Mouse (Mus musculus) myocyte (in vitro differentiated cells): ENCODE data around the gene Cd177. TPM values are rescaled to one million over a fixed set of nuclear protein-coding genes. Genes with fewer than 3 reads are reported as not detected.
"Not testable (repeated sequence)": the region's sequence is repeated elsewhere in the genome, so short reads cannot be mapped to it uniquely, and the experiment has no call there.

Source experiments
- H3K27me3 ChIP-seq: one replicate; pipeline ENCODE4 v1.6.1; 2011; ENCODE audit not compliant: control insufficient read depth, insufficient read depth, insufficient read length
- H3K36me3 ChIP-seq: one replicate; pipeline ENCODE4 v1.6.1; 2011; ENCODE audit not compliant: control insufficient read depth, insufficient read depth
- H3K4me2 ChIP-seq: one replicate; pipeline ENCODE4 v1.6.1; 2011; ENCODE audit warnings: low read depth, control low read depth
- H3K4me3 ChIP-seq: one replicate; pipeline ENCODE4 v1.5.1; 2011; ENCODE audit warnings: mild to moderate bottlenecking, control low read depth, moderate library complexity
- H3K79me2 ChIP-seq: one replicate; pipeline ENCODE4 v1.6.1; 2011; ENCODE audit not compliant: control insufficient read depth, insufficient read depth
- H3ac ChIP-seq: one replicate; pipeline ENCODE4 v1.6.1; 2011; ENCODE audit not compliant: control insufficient read depth, insufficient read length
- CEBPB ChIP-seq: IDR thresholded peaks from 2 replicates; pipeline ENCODE4 v1.6.1; 2011; ENCODE audit warnings: mild to moderate bottlenecking, moderate library complexity; ENCODE audit not compliant: poor library complexity, insufficient read depth, severe bottlenecking
- E2F4 ChIP-seq: IDR thresholded peaks from one replicate; pipeline ENCODE4 v1.6.1; 2011; ENCODE audit warnings: mild to moderate bottlenecking, control low read depth, moderate library complexity; ENCODE audit not compliant: insufficient read depth
- MAX ChIP-seq: IDR thresholded peaks from one replicate; pipeline ENCODE4 v1.6.1; 2011; ENCODE audit warnings: low read depth, mild to moderate bottlenecking, control low read depth
- MYOD1 ChIP-seq, 3 experiments: IDR thresholded peaks; one replicate each; pipeline ENCODE4 v1.6.1; 2011; ENCODE audit warnings: control low read depth in 2 of 3, low read depth in 2 of 3, mild to moderate bottlenecking in 2 of 3, moderate library complexity in 1 of 3; ENCODE audit not compliant: insufficient read length in 2 of 3, control insufficient read depth in 1 of 3
- MYOG ChIP-seq, 3 experiments: IDR thresholded peaks; one replicate each; pipeline ENCODE4 v1.6.1; 2011; ENCODE audit warnings: control low read depth in 2 of 3, low read depth in 2 of 3, mild to moderate bottlenecking in 2 of 3; ENCODE audit not compliant: insufficient read length in 2 of 3, control insufficient read depth in 1 of 3, insufficient read depth in 1 of 3
- POLR2A ChIP-seq: IDR thresholded peaks from one replicate; pipeline ENCODE4 v1.6.1; 2011; ENCODE audit warnings: low read depth, mild to moderate bottlenecking, control low read depth, moderate library complexity; ENCODE audit not compliant: insufficient read length
- POLR2AphosphoS2 ChIP-seq: IDR thresholded peaks from one replicate; pipeline ENCODE4 v1.6.1; 2011; ENCODE audit warnings: low read depth, control low read depth; ENCODE audit not compliant: insufficient read length
- REST ChIP-seq: IDR thresholded peaks from one replicate; pipeline ENCODE4 v1.6.1; 2011; ENCODE audit warnings: mild to moderate bottlenecking, control low read depth, moderate library complexity; ENCODE audit not compliant: insufficient read depth, insufficient read length
- SRF ChIP-seq: IDR thresholded peaks from one replicate; pipeline ENCODE4 v1.6.1; 2011; ENCODE audit warnings: low read depth; ENCODE audit not compliant: control insufficient read depth, insufficient read length
- TCF12 ChIP-seq: IDR thresholded peaks from one replicate; pipeline ENCODE4 v1.6.1; 2011; ENCODE audit warnings: mild to moderate bottlenecking, control low read depth; ENCODE audit not compliant: poor library complexity, insufficient read depth, severe bottlenecking
- TCF3 ChIP-seq: IDR thresholded peaks from one replicate; pipeline ENCODE4 v1.6.1; 2011; ENCODE audit warnings: low read depth, control low read depth; ENCODE audit not compliant: insufficient read length
- USF1 ChIP-seq: IDR thresholded peaks from one replicate; pipeline ENCODE4 v1.6.1; 2011; ENCODE audit warnings: low read depth, mild to moderate bottlenecking, control low read depth, moderate library complexity
- polyA plus RNA-seq: library from polyadenylated mRNA; unstranded; fragments of >200 nt; fragmentation: generic; extraction: Trizol; gene quantifications from one replicate; pipeline ENCODE4 v1.2.1, GENCODE M21; 2012; ENCODE audit warnings: missing spikeins

Cd177 gene
- polyA plus RNA-seq, 1 experiment = not detected

DNA sequence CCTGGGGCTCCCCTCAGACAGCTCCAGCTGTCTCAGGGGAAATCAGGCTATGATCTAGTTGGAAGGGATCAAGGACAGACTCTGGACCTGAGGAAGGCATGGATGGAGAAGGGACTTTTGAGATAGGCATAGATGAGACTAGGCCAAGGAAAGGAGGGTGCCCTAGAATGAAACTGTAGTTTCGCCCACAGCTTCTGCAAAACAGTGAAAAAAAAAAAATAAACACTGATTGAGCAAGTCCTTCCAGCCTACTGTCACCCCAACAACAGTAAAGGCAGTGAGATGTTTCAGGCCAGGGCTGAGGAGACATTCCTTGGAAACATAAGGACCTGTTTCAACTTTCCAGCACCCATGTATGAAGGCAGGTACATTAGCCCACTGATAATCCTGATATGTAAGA, 1.6 kb downstream of the Cd177 start:
- peaks cover 68% of the 10 kb centered on the region for H3K27me3 ChIP-seq
- H3K36me3 ChIP-seq = no peaks in the 10 kb centered on the region
- no peak for TF ChIP-seq MAX
- TF ChIP-seq USF1 = no peak
- no peak for TF ChIP-seq REST
- TF ChIP-seq TCF3 = no peak
- no peak for TF ChIP-seq E2F4
- no peak for TF ChIP-seq TCF12
- TF ChIP-seq SRF = no peak
- TF ChIP-seq MYOD1 (IDR thresholded peaks at IDR 0.05; ENCODE audit: control insufficient read depth in 1 of 3, insufficient read length in 2 of 3, low read depth in 2 of 3) = no peak
- no peak for TF ChIP-seq POLR2A
- TF ChIP-seq MYOG (IDR thresholded peaks at IDR 0.05; ENCODE audit: control insufficient read depth in 1 of 3, insufficient read depth in 1 of 3, insufficient read length in 2 of 3, low read depth in 2 of 3) = no peak
- TF ChIP-seq POLR2AphosphoS2 = no peak
- no peak for TF ChIP-seq CEBPB
- H3ac ChIP-seq = no peak overlapping the region
- H3K4me3 ChIP-seq = no peak overlapping the region
- no peak overlapping the region for H3K4me2 ChIP-seq
- no peaks in the 10 kb centered on the region for H3K79me2 ChIP-seq

DNA sequence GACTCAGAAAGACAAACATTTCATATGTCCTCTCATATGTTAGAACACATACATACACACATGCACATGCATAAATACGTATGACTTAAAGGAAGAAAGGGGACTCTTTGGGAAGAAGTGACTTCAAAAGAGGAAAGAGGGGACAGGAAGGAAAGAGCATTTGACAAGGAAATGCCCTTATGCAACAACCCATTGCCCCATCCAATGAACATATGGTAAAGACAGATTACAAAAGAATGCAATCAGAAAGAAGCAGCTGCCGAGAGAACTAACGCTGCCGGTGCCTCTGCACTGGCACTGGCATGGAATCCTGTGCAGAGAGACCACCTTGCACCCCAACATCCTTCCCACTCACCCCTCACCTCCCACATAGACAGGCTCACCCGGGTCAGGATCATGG, 6.6 kb downstream of the Cd177 start:
- Histone ChIP-seq H3K27me3 (peaks cover 48% of the 10 kb centered on the region), H3K4me3 (no peak overlapping the region), H3K4me2 (no peak overlapping the region), H3K36me3 (no peaks in the 10 kb centered on the region), H3K79me2 (no peaks in the 10 kb centered on the region), H3ac (no peak overlapping the region)
- no peak for TF ChIP-seq E2F4
- no peak for TF ChIP-seq MYOG (IDR thresholded peaks at IDR 0.05; ENCODE audit: control insufficient read depth in 1 of 3, insufficient read depth in 1 of 3, insufficient read length in 2 of 3, low read depth in 2 of 3)
- TF ChIP-seq TCF3 = no peak
- TF ChIP-seq MAX = no peak
- no peak for TF ChIP-seq TCF12
- no peak for TF ChIP-seq SRF

DNA sequence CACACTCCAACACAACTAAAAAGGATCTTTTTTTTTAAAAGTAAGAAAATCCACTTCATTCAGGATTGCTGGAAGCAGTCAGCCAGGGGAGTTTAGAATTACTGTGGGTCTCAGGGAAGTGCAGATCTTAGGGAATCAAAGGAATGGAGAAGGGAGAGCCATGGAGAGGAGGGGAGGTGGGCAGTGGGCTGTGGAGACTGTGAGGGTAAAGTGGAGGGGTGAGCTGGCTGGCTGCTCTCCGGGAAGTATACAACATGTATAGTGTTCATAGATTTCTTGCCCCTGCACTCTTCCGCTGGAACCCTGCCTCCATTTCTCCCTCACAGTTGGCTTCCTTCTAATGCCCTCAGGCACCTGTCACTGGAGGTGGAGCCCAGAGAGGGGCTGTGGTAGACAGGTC, 8.5 kb downstream of the Cd177 start:
- H3K4me2 ChIP-seq = no peak overlapping the region
- TF ChIP-seq TCF12 (no peak), REST (no peak), MYOD1 (IDR thresholded peaks at IDR 0.05; ENCODE audit: control insufficient read depth in 1 of 3, insufficient read length in 2 of 3, low read depth in 2 of 3) (no peak), USF1 (no peak), MYOG (IDR thresholded peaks at IDR 0.05; ENCODE audit: control insufficient read depth in 1 of 3, insufficient read depth in 1 of 3, insufficient read length in 2 of 3, low read depth in 2 of 3) (no peak), POLR2A (no peak), E2F4 (no peak), TCF3 (no peak), SRF (no peak)
- H3ac ChIP-seq = no peak overlapping the region
- H3K27me3 ChIP-seq = peaks cover 33% of the 10 kb centered on the region
- no peaks in the 10 kb centered on the region for H3K79me2 ChIP-seq
- no peaks in the 10 kb centered on the region for H3K36me3 ChIP-seq
- H3K4me3 ChIP-seq = no peak overlapping the region

DNA sequence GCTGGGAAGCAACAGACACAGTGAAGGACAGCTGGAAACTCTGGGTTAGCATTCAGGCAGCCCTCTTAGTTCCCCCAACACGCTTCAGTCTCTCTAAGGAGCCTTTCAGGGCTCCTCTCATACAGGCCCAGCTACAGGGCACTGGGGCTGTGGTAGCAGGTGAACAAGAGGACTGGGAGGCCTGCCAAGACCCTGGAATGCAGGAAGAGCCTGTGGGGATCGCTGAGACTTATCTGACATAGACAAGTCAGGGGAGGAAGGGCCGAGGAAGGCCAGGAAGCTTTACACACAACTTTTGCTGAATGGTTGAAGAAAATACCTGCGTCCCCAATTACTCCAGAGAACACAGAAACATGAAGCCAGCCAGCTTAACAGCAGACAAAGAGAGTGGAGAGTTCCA, 9.4 kb downstream of the Cd177 start:
- Histone ChIP-seq H3K4me2 (no peak overlapping the region), H3K4me3 (no peak overlapping the region), H3K36me3 (no peaks in the 10 kb centered on the region), H3K79me2 (no peaks in the 10 kb centered on the region), H3ac (no peak overlapping the region), H3K27me3 (peaks cover 31% of the 10 kb centered on the region)
- TF ChIP-seq POLR2A = no peak
- no peak for TF ChIP-seq MAX
- no peak for TF ChIP-seq POLR2AphosphoS2
- TF ChIP-seq TCF12 = no peak

DNA sequence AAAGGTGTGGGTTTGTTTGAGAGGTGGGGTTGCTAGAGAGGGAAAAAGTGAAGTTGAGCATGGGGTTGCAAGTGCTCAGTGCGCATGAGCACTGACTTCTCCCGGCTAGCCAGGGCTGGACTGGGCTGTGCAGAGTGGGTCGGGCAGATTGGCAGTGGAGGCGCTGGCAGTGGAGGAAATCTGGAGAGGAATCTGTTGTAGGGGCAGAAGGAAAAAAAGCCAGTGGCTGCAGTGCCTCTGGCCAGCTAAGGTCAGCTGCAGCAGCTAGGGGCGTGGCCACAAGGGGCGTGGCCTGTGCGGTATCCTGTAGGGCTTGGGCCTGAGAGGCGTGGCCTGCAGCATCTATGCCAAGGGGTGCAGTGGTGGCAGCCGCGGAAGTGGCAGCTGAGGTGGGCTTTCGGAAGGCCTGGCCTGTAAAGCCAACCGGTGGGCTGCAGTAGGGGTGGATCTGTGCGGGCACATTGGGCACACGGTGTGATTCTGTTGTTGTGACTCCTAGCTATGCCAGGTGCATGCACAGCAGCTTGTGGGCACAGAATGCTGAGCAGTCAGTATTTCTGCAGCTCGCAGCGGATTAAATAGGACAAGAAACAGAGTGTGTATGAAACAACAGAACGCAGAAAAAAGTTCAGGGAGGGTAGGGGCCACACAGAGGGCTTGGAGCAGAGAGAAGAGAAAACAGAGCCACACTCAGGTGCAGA, 24.0 kb downstream of the Cd177 start:
- Histone ChIP-seq H3K4me3 (no peak overlapping the region), H3K4me2 (no peak overlapping the region), H3K36me3 (no peaks in the 10 kb centered on the region), H3K27me3 (peaks cover 31% of the 10 kb centered on the region), H3ac (no peak overlapping the region), H3K79me2 (no peaks in the 10 kb centered on the region)
- TF ChIP-seq MYOD1 (IDR thresholded peaks at IDR 0.05; ENCODE audit: control insufficient read depth in 1 of 3, insufficient read length in 2 of 3, low read depth in 2 of 3) = no peak
- no peak for TF ChIP-seq REST
- no peak for TF ChIP-seq USF1
- no peak for TF ChIP-seq POLR2A
- no peak for TF ChIP-seq SRF

DNA sequence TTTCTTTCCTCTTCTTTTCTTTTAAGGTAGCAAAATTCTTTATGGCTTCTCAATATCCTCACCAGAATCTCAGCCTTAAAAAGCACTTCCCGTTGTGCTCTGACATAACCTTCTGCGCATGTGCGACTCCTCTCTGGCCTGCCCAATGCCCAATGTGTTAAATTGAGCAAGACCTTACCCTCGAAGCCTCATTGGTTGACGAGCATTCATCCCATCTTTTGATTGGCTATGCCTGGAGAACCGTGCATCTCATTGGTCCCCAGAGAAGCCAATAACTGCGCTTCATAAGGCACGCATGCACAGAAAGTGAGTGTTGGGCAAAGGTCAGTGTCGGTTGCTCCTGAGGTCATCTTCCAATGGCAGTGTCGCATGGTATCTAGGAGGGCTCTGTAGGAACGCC, 33.3 kb downstream of the Cd177 start, which contains the start of gene Gm4763:
Gene Gm4763 (minus strand): TSS at position 101 of the 400 bp plus-strand sequence.
- not testable (repeated sequence) for H3K4me2 ChIP-seq, H3K4me3 ChIP-seq, H3K79me2 ChIP-seq, H3K27me3 ChIP-seq, H3K36me3 ChIP-seq, H3ac ChIP-seq
